Mouse (Mus musculus): ENCODE measurements around the gene Wdr26. TPM values are rescaled to one million over a fixed set of nuclear protein-coding genes. Genes with fewer than 3 reads are reported as not detected.

Gene Wdr26
- polyA plus RNA-seq, 1 experiment from 2014 or later: 28.2 TPM

DNA sequence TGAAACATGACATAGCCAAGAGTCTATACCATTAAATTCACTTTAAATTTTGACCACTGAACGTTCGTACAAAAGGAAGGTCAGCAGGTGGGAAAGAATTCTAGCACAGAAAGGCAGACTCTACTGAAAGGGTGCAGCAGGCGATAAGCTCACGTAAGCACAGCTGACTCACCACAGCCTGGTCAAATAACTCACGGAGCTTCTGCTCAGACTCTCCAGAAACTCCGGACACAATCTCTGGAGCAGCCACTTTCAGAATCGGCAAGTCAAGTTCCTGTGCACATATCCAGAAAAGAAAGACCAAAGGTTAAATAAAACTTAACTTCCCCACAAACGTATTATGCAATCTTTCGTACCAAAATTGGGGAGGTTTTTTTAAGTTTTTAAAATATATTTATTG, 85.0 kb downstream of the Wdr26 start:
- ATAC-seq (replicated peaks; ENCODE audit: insufficient number of reproducible peaks, low FRiP score, low TSS enrichment, low read depth) (no peak), DNase-seq (ENCODE audit: low spot score) (no peak)

DNA sequence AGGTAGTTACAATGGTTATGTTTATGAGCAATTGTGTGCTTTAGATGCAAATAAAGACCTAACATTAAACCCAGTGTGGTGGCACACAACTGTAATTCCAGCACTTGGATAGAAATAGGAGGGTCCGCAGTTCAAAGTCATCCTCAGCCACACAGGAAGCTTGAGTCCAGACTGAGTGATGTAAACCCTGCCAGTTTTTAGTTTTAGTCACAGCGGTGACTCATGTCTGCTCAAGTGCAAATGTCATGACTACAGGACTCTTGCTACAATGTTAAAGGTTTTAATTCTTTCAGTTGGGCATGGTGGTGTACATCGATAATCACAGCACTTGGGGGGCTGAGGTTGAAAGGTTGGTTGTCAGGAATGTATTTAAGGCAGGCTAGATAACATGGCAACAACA, 85.9 kb downstream of the Wdr26 start:
- Histone ChIP-seq H3K36me3 (replicated peaks; ENCODE audit: control insufficient read depth, insufficient read depth, low read depth, low read length) (peaks cover 15% of the 10 kb centered on the region), H3K9me3 (replicated peaks; ENCODE audit: control insufficient read depth, low read length) (no peaks in the 10 kb centered on the region), H3K9ac (replicated peaks; ENCODE audit: low read length) (no peak overlapping the region), H3K27ac (replicated peaks; ENCODE audit: low read depth, low read length) (no peak overlapping the region), H3K27me3 (ENCODE audit: control insufficient read depth, insufficient read depth, low read length) (no peaks in the 10 kb centered on the region), H3K4me3 (ENCODE audit: low read depth, low read length) (no peak overlapping the region), H3K4me1 (ENCODE audit: control insufficient read depth, insufficient read depth, low read length) (no peaks in the 10 kb centered on the region), H3K4me2 (ENCODE audit: low read depth, low read length) (no peak overlapping the region)
- WGBS: 95% methylated on average over 3 of the region's 3 CpGs
- ATAC-seq (replicated peaks; ENCODE audit: insufficient number of reproducible peaks, low FRiP score, low TSS enrichment, low read depth): no peak
- DNase-seq (ENCODE audit: low spot score): no peak

More for the DNA sequence above, 85.0 kb downstream of the Wdr26 start:
- Histone ChIP-seq H3K36me3 (replicated peaks; ENCODE audit: control insufficient read depth, insufficient read depth, low read depth, low read length) (peaks cover 15% of the 10 kb centered on the region), H3K9me3 (replicated peaks; ENCODE audit: control insufficient read depth, low read length) (no peaks in the 10 kb centered on the region), H3K27ac (replicated peaks; ENCODE audit: low read depth, low read length) (no peak overlapping the region), H3K4me2 (ENCODE audit: low read depth, low read length) (no peak overlapping the region), H3K4me3 (ENCODE audit: low read depth, low read length) (no peak overlapping the region), H3K4me1 (ENCODE audit: control insufficient read depth, insufficient read depth, low read length) (no peaks in the 10 kb centered on the region), H3K9ac (replicated peaks; ENCODE audit: low read length) (no peak overlapping the region), H3K27me3 (ENCODE audit: control insufficient read depth, insufficient read depth, low read length) (no peaks in the 10 kb centered on the region)
- WGBS: 95% methylated on average over 9 of the region's 9 CpGs

DNA sequence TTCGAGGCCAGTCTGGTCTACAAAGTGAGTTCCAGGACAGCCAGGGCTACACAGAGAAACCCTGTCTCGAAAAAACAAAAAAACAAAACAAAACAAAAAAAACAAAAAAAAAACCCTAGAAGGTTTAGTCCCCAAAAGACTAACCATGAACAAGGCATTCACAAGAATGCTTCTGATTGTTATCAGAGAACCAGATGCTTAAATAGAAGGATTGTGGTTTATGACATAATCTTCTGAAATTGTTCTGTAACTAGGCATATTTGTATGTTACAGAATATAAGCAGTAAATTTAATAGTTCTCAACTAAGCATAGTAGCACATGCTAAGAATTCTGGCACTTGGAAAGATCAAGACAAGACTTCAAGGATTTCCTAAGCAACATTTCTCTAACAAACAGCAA, 87.7 kb downstream of the Wdr26 start:
- Histone ChIP-seq H3K27me3 (ENCODE audit: control insufficient read depth, insufficient read depth, low read length) (no peaks in the 10 kb centered on the region), H3K4me3 (ENCODE audit: low read depth, low read length) (no peak overlapping the region), H3K36me3 (replicated peaks; ENCODE audit: control insufficient read depth, insufficient read depth, low read depth, low read length) (peaks cover 13% of the 10 kb centered on the region), H3K9me3 (replicated peaks; ENCODE audit: control insufficient read depth, low read length) (no peaks in the 10 kb centered on the region), H3K9ac (replicated peaks; ENCODE audit: low read length) (no peak overlapping the region), H3K4me1 (ENCODE audit: control insufficient read depth, insufficient read depth, low read length) (no peaks in the 10 kb centered on the region), H3K27ac (replicated peaks; ENCODE audit: low read depth, low read length) (no peak overlapping the region), H3K4me2 (ENCODE audit: low read depth, low read length) (no peak overlapping the region)
- DNase-seq (ENCODE audit: low spot score) (no peak), ATAC-seq (replicated peaks; ENCODE audit: insufficient number of reproducible peaks, low FRiP score, low TSS enrichment, low read depth) (no peak)
- 80% methylated on average over 2 of the region's 2 CpGs for WGBS

Other genes starting within 250 kb of the Wdr26 start
- gene Ephx1, start 191.1 kb downstream of the Wdr26 start, polyA plus RNA-seq (2014; fragmentation: Nextera tagmentation; extraction: Ambion mirVana): 1.4 and 2.1 TPM in 2 replicates
- gene 9130409I23Rik, start 160.8 kb downstream of the Wdr26 start, polyA plus RNA-seq (2014; fragmentation: Nextera tagmentation; extraction: Ambion mirVana): not detected in 2 replicates
- 36.3 and 40.9 TPM in 2 replicates for gene Nvl, start 67.8 kb downstream of the Wdr26 start, polyA plus RNA-seq (2014; fragmentation: Nextera tagmentation; extraction: Ambion mirVana)
- 89.0 and 92.0 TPM in 2 replicates for gene Cnih4, start 67.3 kb downstream of the Wdr26 start, polyA plus RNA-seq (2014; fragmentation: Nextera tagmentation; extraction: Ambion mirVana)
- 0.50 and 0.53 TPM in 2 replicates for gene Cnih3, start 140.6 kb upstream of the Wdr26 start, polyA plus RNA-seq (2014; fragmentation: Nextera tagmentation; extraction: Ambion mirVana)